Mouse (Mus musculus) large intestine, adult 2 months (tissue): ENCODE measurements around the gene Kif6. TPM values are rescaled to one million over a fixed set of nuclear protein-coding genes. Genes with fewer than 3 reads are reported as not detected.

Source experiments
- DNase-seq: peaks from one replicate; pipeline ENCODE4 v3.0.0-alpha.2; 2012; ENCODE audit warnings: low read depth, low spot score
- WGBS: fragments of 180-500 bp; shearing (Covaris S2); methylation state at CpG from one replicate; pipeline ENCODE4 v1.1.7; 2018; 5-methylcytosine and 5-hydroxymethylcytosine counted together
- polyA plus RNA-seq: library from polyadenylated mRNA; depleted of rRNA; stranded (reverse); fragments of >200 nt; gene quantifications from 2 replicates; pipeline ENCODE4 v1.2.3, GENCODE M21; 2012

The Kif6 gene
- polyA plus RNA-seq, 1 experiment, result 0.10 TPM

DNA sequence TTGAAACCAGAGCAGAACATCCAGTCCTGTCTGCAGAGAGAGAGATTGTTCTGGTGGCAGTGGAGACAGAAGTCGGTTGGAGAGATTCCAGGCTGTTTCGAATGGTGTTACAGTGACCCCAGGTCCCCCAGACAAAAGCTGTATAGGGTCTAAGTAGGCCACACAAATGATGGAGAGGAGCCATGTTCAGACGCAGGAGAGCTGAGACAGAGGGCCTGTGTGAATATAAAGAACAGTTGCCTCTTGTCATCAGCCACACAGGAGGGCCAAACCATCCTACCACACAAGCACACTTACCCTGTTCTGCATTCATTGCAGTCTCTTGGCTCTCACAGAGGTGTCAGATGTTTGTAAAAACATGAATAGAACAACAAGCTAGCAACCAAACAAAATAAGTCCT lies 37.4 kb downstream of the Kif6 start:
- DNase-seq, result no peak
- WGBS, result 75% methylated on average over 3 of the region's 3 CpGs

GRCm38 (mm10) chr17:49652800-49653199 lies 37.9 kb downstream of the Kif6 start:
- DNase-seq, result no peak
- 82% methylated on average over 5 of the region's 5 CpGs for WGBS

- whole genome bisulfite sequencing, result 63% methylated on average over 6 of the region's 6 CpGs
Measured at GRCm38 (mm10) chr17:49661626-49662025, 46.7 kb downstream of the Kif6 start.

GRCm38 (mm10) chr17:49666728-49667127 lies 51.8 kb downstream of the Kif6 start:
- 90% methylated on average over 5 of the region's 5 CpGs for WGBS
- DNase-seq, result no peak

More at GRCm38 (mm10) chr17:49661626-49662025, 46.7 kb downstream of the Kif6 start:
- DNase-seq, result no peak

GRCm38 (mm10) chr17:49668296-49668695 lies 53.4 kb downstream of the Kif6 start:
- DNase-seq, result no peak
- 80% methylated on average over 6 of the region's 6 CpGs for WGBS

GRCm38 (mm10) chr17:49671921-49672339 lies 57.0 kb downstream of the Kif6 start:
- no peak for DNase-seq
- WGBS, result 65% methylated on average over 6 of the region's 6 CpGs

DNA sequence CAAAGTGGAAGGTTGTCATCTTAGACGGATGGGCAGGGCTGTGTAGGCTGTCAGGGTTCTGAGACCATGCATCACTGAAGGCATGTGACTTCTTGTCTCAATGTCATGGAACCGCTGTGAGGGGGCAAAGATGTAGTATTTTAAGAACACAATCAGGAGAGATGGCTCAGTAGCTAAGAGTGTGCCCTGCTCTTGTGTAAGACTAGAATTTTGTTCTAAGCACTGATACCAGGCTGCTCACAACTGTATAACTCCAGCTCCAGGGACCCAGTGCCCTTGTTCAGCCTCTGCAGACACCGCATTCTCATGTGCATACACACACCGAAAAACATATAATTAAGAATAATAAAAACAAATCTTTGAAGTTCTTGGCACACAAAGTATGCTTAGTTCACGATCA lies 57.5 kb downstream of the Kif6 start:
- no peak for DNase-seq
- 79% methylated on average over 5 of the region's 5 CpGs for WGBS

DNA sequence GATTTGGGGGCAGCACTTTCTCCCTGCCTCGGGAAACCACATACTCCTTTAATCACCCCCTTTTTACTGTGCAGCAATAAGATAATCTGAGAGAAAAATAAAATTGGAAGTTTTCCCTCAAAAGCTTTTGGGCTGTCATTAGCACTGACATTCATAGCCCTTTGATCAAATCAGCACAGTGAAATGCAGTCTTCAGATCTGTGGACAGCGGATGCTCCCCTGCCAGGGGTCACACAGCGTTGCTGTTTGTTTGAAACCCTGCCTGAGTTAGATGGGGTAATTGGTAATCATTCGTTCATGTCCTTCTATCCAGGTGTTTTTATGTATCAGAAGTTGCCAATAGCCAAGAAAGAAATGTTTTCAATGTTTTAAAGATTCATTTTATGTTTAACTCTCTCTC lies 60.7 kb downstream of the Kif6 start:
- WGBS, result 79% methylated on average over 4 of the region's 4 CpGs
- no peak for DNase-seq

DNA sequence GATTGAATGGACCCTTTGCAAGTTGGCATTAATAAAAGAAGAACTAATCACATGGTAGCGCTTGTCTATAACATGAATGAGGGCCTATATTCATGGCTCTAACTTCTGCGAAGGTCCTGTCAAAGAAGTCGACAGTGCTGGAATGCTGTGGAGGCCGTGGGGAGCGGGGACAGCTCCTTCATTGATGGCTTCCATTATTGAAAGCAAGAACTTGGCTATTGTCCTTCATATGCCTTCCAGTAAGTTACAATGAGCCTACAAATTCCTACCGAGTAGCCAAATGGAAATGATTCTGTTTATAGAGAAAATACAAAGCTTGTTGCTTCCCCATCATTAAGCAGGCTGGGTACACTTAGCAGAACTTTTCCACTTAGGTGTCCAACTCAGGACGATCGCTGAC lies 66.5 kb downstream of the Kif6 start:
- no peak for DNase-seq
- 71% methylated on average over 8 of the region's 8 CpGs for WGBS

GRCm38 (mm10) chr17:49684146-49684545 lies 69.2 kb downstream of the Kif6 start:
- no peak for DNase-seq
- 10% methylated on average over 2 of the region's 2 CpGs for WGBS

GRCm38 (mm10) chr17:49690607-49691454 lies 75.9 kb downstream of the Kif6 start:
- WGBS, result 42% methylated on average over 10 of the region's 10 CpGs
- no peak for DNase-seq

DNA sequence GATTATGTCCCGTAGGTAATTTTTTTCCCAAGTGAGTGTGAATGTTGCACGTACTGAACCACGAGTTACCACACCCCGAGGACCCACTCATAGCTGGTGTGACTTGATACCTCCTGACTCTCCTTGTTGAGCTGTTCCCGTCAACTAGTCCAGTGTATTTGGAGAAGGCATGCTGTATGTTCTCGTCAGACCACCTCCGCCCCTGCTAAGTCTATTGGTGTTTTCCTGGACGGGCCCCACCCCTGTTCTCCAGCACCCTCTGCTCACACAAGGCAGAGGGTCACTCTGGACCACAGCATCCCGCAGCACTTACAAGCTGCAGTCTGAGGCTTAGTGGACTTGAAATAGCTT lies 76.5 kb downstream of the Kif6 start:
- 40% methylated on average over 9 of the region's 9 CpGs for WGBS
- no peak for DNase-seq

DNA sequence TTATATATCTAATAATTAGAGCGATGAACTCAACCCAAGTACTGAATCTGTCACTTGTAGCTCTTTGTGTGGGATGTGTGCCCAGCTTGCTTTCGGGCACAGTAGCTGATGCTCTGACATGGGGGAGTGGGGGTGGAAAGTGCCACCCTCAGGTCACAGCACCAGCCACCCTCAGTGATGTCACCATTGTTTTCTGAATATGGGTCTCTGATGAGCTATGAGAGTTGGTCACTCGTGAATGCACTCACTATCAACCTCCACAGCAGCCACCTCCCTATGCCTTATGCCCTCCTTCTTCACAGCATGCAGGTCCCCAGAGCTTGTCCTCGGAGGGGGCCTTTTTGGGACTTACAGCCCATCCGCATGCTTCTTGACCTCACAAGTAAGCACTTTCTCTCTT lies 78.3 kb downstream of the Kif6 start:
- 81% methylated on average over 5 of the region's 5 CpGs for WGBS
- no peak for DNase-seq

DNA sequence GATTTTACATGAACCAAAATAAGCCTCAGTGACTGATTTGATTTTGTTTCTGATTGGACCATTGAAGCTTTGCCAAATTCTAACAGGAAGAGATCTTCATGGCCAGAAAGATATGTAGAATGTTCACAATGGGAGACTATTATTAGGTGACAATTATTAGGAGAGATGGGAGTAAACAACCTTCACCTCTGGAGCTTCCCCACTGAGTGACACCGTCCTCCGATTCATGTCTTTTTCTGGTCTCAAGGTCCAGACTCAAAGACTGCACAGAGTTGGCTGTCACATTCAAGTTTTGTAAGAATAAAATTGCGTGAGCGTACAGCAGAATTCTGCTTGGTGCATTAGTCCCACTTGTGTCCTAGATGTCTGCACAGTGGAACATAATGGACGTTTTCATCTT lies 82.3 kb downstream of the Kif6 start:
- no peak for DNase-seq
- 86% methylated on average over 5 of the region's 5 CpGs for WGBS

DNA sequence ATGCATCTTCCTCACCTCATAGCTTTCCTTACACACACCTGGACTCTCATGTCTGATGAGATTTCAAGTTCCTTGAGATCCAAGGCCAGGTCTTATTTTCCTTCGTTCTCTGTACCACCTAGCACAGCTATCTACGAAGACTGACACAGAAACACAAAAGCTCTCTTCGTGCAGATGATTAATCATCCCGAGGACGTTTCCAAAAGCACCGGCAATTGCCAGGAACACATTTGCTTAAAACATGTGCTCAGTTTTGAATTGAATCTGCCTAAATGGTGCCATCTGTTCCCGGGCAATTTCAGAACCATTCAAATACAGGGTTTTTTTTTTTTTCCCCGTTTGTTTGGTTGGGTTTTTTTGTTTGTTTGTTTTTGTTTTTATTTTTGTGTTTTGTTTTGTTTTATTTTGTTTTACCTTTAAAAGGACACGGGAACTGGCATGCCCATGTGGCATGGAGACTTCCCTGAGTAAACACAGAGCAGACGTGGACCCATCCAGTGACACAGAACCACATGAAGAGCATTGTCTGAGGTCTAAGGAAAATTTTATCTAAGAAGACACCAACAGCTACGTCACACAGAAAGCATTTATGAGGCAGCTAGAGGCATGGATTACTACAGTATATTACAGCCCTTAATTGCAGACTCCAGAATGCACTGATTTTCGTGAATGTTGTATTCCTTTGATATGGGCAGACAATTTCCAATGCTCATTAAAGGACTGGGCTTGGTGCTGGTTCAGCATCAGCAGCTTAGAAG lies 88.7 kb downstream of the Kif6 start:
- no peak for DNase-seq
- 61% methylated on average over 12 of the region's 12 CpGs for WGBS

DNA sequence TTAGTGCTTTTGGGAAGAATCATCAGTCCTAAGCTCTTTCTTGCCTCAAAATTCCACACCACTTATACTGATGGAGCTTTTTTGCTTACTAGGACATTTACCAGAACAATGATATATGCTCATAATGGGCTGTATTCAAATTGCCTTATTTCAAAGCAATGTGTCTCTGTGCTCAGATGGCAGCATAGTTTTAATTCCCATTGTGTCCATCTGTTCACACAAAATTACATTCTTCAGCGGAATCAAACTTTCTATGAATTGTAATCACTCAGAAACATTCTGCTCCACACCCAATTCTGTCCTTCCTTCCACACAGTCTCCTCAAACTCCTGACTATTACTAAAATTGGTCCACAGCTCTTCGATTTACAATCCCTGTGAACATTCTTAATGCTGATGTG lies 94.3 kb downstream of the Kif6 start:
- DNase-seq, result no peak
- 78% methylated on average over 2 of the region's 2 CpGs for WGBS

- no peak for DNase-seq
- WGBS, result 77% methylated on average over 5 of the region's 5 CpGs
Measured at GRCm38 (mm10) chr17:49710101-49710630, 95.2 kb downstream of the Kif6 start.

- 90% methylated on average over 2 of the region's 2 CpGs for WGBS
- no peak for DNase-seq
Measured at GRCm38 (mm10) chr17:49726206-49726605, 111.3 kb downstream of the Kif6 start.

DNA sequence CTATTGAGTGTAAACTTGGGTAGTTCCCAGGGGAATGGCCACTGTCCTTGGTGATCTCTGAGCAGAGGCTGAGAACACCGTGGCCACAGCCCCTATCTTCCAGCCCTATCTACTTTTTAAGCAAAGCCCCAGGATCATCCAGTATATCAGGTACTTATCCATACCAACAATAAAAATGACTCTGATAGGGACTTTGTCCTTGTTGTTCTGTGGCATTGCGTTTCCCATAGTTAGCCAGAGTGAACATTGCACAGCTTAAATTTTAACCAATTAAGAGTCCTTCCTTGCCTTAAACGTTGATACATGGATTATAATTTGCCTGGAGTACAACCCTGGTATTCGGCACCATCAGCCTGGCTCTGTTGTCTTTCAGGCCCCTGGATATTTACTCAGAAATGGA lies 112.0 kb downstream of the Kif6 start:
- no peak for DNase-seq
- WGBS, result 41% methylated on average over 4 of the region's 4 CpGs

- 59% methylated on average over 5 of the region's 5 CpGs for WGBS
- no peak for DNase-seq
Measured at GRCm38 (mm10) chr17:49727428-49728045, 112.6 kb downstream of the Kif6 start.
